Mouse (Mus musculus): ENCODE measurements around the gene Klri1.

DNA sequence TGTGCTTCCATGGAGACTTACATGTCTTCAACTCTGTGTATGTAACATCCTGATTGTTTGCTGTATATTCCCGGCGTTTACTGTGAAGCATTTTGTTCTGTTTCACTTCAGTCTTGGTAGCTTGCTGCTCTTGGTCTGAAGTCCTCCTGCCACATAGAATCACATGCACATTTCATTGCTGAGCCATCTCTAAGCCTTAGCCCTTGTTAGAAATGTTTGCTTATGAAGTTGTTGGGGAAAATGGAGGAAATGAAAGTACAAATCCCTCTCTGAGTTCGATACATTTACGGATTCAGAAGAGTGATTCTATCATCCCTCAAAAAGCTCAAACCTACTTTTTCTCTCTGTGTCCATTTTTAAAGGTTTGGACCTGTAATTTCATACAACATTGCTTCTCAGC, at the start of gene Klri1:
- no peak for TF ChIP-seq CTCF (conservative IDR thresholded peaks at IDR 0.05; ENCODE audit: low read length)
- no peak for TF ChIP-seq NANOG (IDR thresholded peaks at IDR 0.05; ENCODE audit: borderline replicate concordance, low read length)

All from E14TG2a.4 (cell line).